Mouse (Mus musculus) ES-E14 (cell line): Measurements from ENCODE around the gene Ermp1. TPM values are rescaled to one million over a fixed set of nuclear protein-coding genes. Genes with fewer than 3 reads are reported as not detected.

Experiments used
- DNase-seq: peaks from one replicate; pipeline ENCODE4 v3.0.0-alpha.2; 2013; ENCODE audit warnings: low read depth, low spot score
- H3K27ac ChIP-seq: 2 replicates; pipeline ENCODE4 v1.5.1; 2012; ENCODE audit warnings: low read depth, mild to moderate bottlenecking, low read length, moderate library complexity, mixed read lengths; ENCODE audit not compliant: poor library complexity, insufficient read depth, severe bottlenecking
- H3K36me3 ChIP-seq: 2 replicates; pipeline ENCODE4 v1.6.1; 2012; ENCODE audit warnings: mild to moderate bottlenecking, low read length, moderate library complexity, mixed read lengths; ENCODE audit not compliant: control insufficient read depth, poor library complexity, insufficient read depth, severe bottlenecking
- H3K4me1 ChIP-seq, 2 experiments: fragments of 150-350 bp in 1 of 2; sonication (generic) in 1 of 2; 2 replicates each; pipeline ENCODE4 v1.6.1; 2012; ENCODE audit warnings: low read length in 2 of 2, mild to moderate bottlenecking in 1 of 2, mixed read lengths in 1 of 2; ENCODE audit not compliant: control insufficient read depth in 2 of 2, insufficient read depth in 2 of 2, poor library complexity in 1 of 2
- H3K4me3 ChIP-seq, 2 experiments: fragments of 150-350 bp in 1 of 2; sonication (generic) in 1 of 2; 2 replicates each; pipeline ENCODE4 v1.5.1; 2012; ENCODE audit warnings: low read length in 2 of 2, low read depth in 1 of 2, mild to moderate bottlenecking in 1 of 2, mixed read lengths in 1 of 2; ENCODE audit not compliant: insufficient read depth in 1 of 2, poor library complexity in 1 of 2, severe bottlenecking in 1 of 2
- H3K9ac ChIP-seq: 2 replicates; pipeline ENCODE4 v1.6.1; 2012; ENCODE audit warnings: low read depth, mild to moderate bottlenecking, low read length, mixed read lengths; ENCODE audit not compliant: poor library complexity, insufficient read depth, severe bottlenecking
- H3K9me3 ChIP-seq: fragments of 150-350 bp; sonication (generic); 2 replicates; pipeline ENCODE4 v1.6.1; 2012; ENCODE audit warnings: low read depth, mild to moderate bottlenecking, low read length; ENCODE audit not compliant: control insufficient read depth, insufficient read depth
- CHD2 ChIP-seq: IDR thresholded peaks from 2 replicates; pipeline ENCODE4 v1.6.1; 2014; ENCODE audit warnings: mild to moderate bottlenecking, low read depth, low read length, inconsistent platforms
- HCFC1 ChIP-seq: IDR thresholded peaks from 2 replicates; pipeline ENCODE4 v1.6.1; 2012; ENCODE audit warnings: low read length, inconsistent platforms, borderline replicate concordance; ENCODE audit not compliant: insufficient read depth
- MAFK ChIP-seq: IDR thresholded peaks from 2 replicates; pipeline ENCODE4 v1.6.1; 2014; ENCODE audit warnings: mild to moderate bottlenecking, low read depth, low read length, inconsistent platforms; ENCODE audit not compliant: insufficient read depth
- ZC3H11A ChIP-seq: IDR thresholded peaks from 2 replicates; pipeline ENCODE4 v1.6.1; 2012; ENCODE audit warnings: low read depth, mild to moderate bottlenecking, inconsistent platforms, low read length, borderline replicate concordance
- ZNF384 ChIP-seq: IDR thresholded peaks from 2 replicates; pipeline ENCODE4 v1.6.1; 2012; ENCODE audit warnings: low read depth, low read length, inconsistent platforms
- in situ Hi-C, 2 experiments: fragments of 600-800 bp; cut with MboI; formaldehyde crosslinking; loops; one replicate each; pipeline ENCODE4 v1.15.1; 2025; ENCODE audit warnings: low sequenced_read_pairs in 2 of 2, inconsistent platforms in 1 of 2; ENCODE audit not compliant: unreplicated experiment in 2 of 2
- total RNA-seq: library from RNA; depleted of rRNA; stranded (reverse); fragments of 300-350 nt; gene quantifications from 2 replicates; pipeline ENCODE4 v1.2.3, GENCODE M21; 2012; rRNA removed

Ermp1 gene
- 80.2 and 104 TPM in 2 replicates for total RNA-seq

DNA sequence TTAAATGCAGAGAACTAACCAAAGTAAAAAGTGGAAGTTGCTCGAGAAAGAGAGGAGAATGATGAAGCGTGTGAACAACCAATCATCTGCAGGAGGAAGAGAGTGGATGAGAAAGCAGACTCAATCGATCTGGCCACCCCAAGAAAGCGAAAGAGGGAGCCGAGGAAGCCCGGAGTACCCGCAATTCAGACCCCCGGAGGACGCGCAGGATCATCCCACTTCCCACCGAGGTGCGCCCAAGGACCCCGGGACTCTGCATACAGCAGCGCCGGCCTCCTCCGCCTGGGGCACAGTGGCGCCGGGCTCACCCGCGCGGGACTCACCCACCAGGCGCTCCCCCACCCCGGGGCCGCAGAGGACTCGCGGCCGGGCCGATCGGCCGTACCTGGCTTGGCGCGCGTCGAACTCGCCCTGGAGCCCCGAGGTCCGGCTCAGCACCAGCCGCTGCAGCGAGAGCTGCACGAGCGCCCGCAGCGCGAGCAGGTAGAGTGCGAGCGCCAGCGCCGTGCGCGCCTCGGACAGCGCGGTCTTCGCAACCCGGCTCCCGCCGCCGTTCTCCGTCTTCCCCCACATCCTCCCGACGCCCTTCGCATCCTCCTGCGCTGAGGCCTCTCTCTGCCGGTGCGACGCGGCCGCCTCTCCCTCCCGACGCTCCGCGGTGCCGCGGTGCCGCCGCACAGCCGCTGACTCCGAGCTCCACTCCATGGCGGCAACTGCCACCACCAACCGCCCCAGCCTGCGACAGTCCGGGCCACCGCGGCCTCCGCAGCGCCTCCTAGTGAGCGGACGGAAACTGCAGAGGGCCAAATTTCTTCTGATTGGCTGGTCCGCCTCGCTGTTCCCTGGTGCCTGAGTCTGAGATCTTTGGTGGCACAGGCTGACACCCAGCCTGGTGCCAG lies at the start of gene Ermp1:
Gene Ermp1, minus strand, starts transcription at position 765 of the 899 bp plus-strand sequence.
- H3K9me3 ChIP-seq: no peaks in the 10 kb centered on the region
- peak; percentile 81 for DNase-seq
- peak within 1 kb of the TSS; percentile 56 for H3K27ac ChIP-seq
- H3K4me1 ChIP-seq: peaks cover 0 to 2% of the 10 kb centered on the region in 2 experiments; a peak in 2 of 4 replicates
- peak within 1 kb of the TSS; percentile 83 to 88 for H3K4me3 ChIP-seq
- in situ Hi-C loops: no loop called here
- H3K36me3 ChIP-seq: peaks cover 4% of the 10 kb centered on the region; the same call in 1 of the 2 replicates
- TF ChIP-seq CHD2 (no peak), MAFK (no peak), ZNF384 (no peak), ZC3H11A (no peak), HCFC1 (0 out of 2 replicates have a peak, but pooled peaks have one; percentile 69)
- H3K9ac ChIP-seq: peak within 1 kb of the TSS; percentile 96

DNA sequence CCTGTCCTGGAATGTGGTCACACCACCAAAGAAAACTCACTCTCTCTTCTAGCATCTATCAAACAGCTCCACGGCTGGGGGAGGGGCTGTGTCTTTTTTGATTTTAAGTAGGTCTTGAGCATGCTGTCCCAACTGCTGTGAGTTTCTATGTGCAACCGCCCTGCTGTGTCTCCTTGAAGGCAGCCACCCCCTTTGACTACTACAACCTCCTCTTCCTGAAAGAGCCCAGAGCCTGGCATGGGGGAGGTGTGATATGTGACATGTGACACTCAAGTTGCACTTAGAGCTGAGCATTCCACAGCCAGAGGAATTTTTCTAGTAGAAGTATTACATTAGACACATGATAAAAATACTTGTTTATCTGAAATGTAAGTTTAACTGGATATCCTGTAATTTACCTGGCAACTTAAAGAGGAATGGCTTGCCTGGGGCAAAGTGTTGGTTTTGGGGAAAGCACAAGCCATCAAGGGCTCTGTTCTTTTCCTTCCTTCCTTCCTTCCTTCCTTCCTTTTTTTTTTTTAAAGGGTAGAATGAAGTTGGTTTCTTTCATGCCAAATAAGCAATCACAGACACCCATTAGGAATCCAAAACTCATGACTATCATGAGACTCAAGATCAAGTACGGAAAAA lies 49.1 kb upstream of the Ermp1 start, which contains the start of gene Mlana:
Gene Mlana, plus strand, starts transcription at position 580 of the 630 bp plus-strand sequence.
- H3K9me3 ChIP-seq: no peaks in the 10 kb centered on the region
- in situ Hi-C loops: no loop called here
- no peak for DNase-seq
- no peaks in the 10 kb centered on the region for H3K36me3 ChIP-seq
- peaks cover 3 to 6% of the 10 kb centered on the region in 2 experiments; a peak in 2 of 4 replicates for H3K4me1 ChIP-seq
- TF ChIP-seq MAFK: no peak
- TF ChIP-seq ZNF384: no peak
- no peak for TF ChIP-seq CHD2
- no peak for TF ChIP-seq HCFC1
- TF ChIP-seq ZC3H11A: no peak
- no peak within 1 kb of the TSS for H3K27ac ChIP-seq
- H3K9ac ChIP-seq: no peak within 1 kb of the TSS
- H3K4me3 ChIP-seq: no peak within 1 kb of the TSS

DNA sequence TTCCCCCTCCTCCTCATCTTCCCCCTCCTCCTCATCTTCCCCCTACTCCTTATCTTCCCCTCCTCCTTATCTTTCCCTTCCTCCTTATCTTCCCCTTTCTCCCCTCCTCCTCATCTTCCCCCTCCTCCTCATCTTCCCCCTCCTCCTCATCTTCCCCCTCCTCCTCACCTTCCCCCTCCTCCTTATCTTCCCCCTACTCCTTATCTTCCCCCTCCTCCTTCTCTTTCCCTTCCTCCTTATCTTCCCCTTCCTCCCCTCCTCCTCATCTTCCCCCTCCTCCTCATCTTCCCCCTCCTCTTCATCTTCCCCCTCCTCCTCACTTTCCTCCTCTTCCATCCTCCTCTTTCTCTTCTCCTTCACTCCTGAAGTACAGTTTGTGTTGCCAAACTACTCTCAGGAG lies 48.6 kb upstream of the Ermp1 start:
- Histone ChIP-seq H3K9ac (no peak overlapping the region), H3K9me3 (no peaks in the 10 kb centered on the region), H3K27ac (no peak overlapping the region), H3K4me3 (no peak overlapping the region), H3K4me1 (peaks cover 3 to 6% of the 10 kb centered on the region in 2 experiments; a peak in 2 of 4 replicates), H3K36me3 (no peaks in the 10 kb centered on the region)
- DNase-seq: no peak
- no peak for TF ChIP-seq HCFC1
- no peak for TF ChIP-seq ZNF384
- TF ChIP-seq ZC3H11A: no peak
- no peak for TF ChIP-seq CHD2
- TF ChIP-seq MAFK: no peak
- in situ Hi-C loops: no loop called here

GRCm38 (mm10) chr19:29696309-29696708 lies 48.1 kb upstream of the Ermp1 start:
- peaks cover 3 to 6% of the 10 kb centered on the region in 2 experiments; a peak in 2 of 4 replicates for H3K4me1 ChIP-seq
- no peak overlapping the region for H3K27ac ChIP-seq
- H3K36me3 ChIP-seq: no peaks in the 10 kb centered on the region
- H3K9ac ChIP-seq: no peak overlapping the region
- TF ChIP-seq ZNF384 (no peak), MAFK (no peak), CHD2 (no peak), ZC3H11A (no peak), HCFC1 (no peak)
- no peak for DNase-seq
- no peaks in the 10 kb centered on the region for H3K9me3 ChIP-seq
- H3K4me3 ChIP-seq: no peak overlapping the region
- in situ Hi-C loops: no loop called here
